Mouse (Mus musculus) adrenal gland, adult 18-20 months (tissue): ENCODE results near the gene Nadk2. TPM values are rescaled to one million over a fixed set of nuclear protein-coding genes. Genes with fewer than 3 reads are reported as not detected.
A peak's percentile ranks its signal among the peaks of the same experiment; 100 is the strongest.

ENCODE experiments used
- DNase-seq, 2 experiments: peaks; one replicate each; pipeline ENCODE4 v3.0.0; 2021 to 2022; ENCODE audit warnings: low spot score in 2 of 2
- total RNA-seq, 2 experiments: library from RNA; stranded (reverse); gene quantifications; 1 replicate in 1 of 2; 2 replicates in 1 of 2; pipeline ENCODE4 v1.2.3; 2021

Gene Nadk2
- total RNA-seq, 2 experiments from 2014 or later = 47.1 to 75.0 TPM

DNA sequence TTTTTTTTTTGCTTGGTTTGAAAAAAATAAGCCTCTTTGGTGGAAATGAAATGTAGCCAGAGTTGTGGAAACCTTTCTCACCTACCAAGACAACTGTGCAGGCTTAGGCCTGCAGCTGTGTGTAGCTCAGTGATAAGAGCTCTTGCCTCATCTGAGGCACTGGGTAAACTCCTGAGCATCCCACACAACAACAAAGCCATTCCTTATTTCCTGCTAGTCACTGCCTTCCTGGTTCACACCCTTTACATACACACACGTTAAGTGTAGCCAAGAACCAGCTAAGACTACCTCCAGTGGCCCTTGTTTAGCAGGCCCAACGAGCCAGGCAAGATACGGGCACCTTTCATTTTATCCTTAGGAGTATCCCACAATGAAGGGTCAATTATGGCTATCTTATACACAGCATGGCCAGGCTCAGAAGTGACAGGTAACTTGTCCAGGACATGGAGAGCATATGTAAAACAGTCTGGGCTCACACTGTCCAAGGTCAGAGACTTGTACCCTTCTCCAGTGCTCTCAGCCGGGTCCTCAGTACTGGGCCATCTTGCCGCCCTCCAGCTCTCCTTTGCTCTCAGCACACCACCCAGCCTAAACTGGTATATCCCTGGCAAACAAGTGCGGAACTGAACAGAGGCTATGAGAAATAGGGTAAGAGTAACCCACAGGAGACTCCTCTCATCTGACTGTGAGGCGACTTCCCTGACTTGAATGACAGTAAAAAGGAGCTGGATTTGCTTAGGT, 56.2 kb downstream of the Nadk2 start:
- DNase-seq = no peak

DNA sequence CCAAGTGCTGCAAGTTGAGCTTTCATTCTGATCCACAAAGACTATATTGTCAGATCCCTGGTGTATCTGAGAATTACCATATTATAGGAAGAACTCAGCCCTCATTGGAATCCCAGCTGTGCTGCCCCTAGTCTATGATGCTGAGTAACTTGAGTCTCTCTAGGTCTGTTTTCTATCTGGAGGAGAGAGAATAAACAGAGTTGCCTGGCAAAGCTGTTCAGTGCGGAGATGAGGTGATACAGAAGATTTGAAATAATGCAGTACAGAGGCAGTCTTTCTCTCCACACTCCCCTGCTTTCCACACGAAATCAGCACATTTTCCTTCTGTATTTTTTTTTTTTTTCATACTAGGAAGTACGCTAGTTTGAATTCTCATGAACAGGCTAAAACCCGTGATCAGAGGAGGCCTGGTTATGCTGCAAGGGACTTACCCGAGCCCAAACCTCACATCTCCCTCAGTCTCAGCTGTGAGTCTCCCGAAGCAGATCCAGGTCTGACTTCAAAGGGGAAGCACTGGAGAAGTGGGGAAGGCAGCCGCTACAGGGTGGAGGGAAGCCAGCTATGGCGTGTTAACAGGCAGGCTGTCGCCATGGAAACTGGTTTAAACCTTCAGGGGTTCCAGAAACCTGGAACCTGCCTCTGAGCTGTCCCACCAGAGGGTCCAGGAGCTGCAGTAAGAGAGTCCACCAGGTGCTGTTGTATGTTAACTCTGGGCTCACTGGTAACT, 59.9 kb downstream of the Nadk2 start:
- no peak for DNase-seq

DNA sequence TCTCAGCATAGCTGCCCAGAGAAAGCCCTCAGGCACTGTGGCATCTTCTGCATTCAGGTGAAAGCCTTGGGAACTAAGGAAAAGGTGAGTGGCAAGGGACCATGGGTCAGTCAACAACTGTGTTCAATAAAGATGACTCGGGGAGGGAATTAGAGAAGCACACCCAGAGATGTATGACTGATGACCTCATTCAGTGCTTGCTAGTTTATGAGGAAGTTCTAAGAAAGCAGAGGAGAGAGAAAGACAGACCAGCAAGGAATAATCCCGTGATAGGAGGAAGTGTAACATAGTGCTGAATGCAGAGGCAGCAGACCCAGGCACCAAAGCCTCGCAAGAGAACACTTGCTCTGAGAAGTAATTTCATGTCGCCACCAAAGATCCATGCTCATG, 60.4 kb downstream of the Nadk2 start:
- DNase-seq = no peak

DNA sequence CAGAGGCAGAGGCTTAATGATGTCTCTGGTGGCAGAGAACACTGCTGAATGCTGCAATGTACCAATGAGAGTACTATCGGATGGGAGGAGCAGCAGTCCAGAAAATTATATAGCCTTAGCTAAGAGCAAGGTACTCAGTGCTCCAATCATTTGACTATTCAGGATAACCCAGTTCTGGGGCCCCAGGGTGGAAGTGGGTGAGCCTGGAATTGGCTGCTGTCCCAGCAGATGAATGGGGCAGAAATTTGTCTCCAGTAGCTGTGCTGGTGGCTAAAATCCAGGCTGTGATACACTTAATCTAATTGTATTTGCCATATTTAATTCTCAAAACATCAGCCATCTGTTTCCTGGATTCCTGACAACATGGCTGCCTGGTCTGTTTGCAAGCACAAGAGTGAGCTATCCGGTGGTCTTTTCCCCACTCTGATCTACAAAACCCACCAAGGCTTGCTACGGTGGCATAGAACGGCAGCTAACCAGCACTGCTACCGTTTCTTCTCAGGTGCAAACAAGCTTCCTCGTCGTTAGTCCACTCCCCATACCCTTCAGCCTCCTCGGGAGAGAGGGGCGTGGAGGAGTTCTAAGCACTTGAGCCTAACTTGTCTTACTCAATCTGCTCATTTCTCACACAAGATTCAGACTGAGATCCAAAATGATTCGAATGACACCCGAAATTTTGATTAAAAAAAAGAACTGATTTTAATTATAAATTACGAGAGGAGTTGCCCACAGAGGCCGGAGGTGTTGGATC, 61.8 kb downstream of the Nadk2 start:
- no peak for DNase-seq

DNA sequence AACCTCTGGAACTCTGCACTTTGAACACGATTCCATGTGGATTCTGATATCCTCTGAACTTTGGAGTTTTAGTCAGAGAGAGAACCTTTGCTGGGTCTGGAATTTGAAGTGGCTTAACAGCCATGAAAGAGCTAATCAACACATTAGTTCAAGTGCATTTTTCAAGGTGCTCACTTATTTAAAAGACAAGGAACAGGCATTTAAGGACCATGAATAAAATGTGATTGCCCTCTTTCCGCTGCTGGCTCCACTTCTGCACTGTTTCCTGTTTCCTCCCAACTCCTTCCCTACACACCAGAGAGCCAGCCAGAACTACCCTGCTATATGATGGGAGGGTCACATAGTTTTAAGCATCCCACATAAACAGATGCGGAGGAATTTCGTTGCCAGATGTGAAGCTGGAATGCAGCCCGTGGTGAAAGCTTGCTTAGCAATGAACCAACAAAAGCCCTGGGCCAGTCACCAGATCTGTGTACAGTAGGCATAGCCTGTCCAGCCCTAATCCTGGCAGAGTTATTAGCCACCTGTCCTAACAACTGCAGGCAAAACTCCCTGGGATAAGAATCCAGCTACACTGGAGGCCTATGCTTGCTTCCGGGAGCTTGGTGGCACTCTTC, 63.9 kb downstream of the Nadk2 start:
- DNase-seq = no peak

DNA sequence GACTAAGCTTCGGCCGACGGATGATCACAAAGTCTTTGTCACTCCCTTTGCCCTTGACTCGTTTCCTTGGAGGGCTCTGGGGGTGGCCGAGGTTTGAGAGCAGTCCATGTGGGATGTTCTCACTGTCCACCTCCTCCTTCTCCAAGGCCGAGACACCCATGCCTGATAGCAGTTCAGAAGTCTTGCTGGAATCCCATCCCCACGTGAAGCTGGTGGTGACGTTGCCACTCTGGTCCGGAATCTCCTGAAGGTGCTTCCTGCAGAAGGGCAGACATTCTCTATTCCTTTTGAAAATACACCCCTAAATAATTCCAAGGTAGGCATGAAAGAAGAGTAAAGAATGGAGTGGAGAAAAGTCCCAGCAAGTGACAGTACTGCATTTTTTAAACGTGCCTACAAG, 68.4 kb downstream of the Nadk2 start:
- no peak for DNase-seq

DNA sequence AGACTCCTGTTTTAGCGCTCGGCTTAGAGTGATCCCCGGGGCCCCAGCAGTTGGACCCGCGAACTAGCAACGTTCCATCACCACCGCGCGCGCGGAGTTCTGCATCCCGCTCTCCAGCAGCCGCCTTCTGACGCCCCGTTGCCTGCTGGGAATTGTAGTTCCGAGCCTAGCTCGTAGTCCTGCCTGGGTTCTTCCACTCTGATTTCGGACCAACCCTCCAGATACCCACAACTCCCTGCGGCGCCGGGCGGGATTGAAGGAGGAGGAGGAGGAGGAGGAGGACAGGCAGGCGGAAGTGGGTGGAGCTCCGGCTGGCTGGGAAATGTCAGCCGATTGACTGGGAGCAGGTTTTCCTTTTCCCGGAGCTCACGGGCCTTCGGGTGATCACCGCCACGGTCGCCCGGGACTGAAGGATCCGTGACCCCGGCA, 69.2 kb downstream of the Nadk2 start, which contains the start of gene Lmbrd2:
TSS of gene Lmbrd2 (plus strand) at position 299 of the 429 bp plus-strand sequence.
- peak; percentile 92 to 93 for DNase-seq

DNA sequence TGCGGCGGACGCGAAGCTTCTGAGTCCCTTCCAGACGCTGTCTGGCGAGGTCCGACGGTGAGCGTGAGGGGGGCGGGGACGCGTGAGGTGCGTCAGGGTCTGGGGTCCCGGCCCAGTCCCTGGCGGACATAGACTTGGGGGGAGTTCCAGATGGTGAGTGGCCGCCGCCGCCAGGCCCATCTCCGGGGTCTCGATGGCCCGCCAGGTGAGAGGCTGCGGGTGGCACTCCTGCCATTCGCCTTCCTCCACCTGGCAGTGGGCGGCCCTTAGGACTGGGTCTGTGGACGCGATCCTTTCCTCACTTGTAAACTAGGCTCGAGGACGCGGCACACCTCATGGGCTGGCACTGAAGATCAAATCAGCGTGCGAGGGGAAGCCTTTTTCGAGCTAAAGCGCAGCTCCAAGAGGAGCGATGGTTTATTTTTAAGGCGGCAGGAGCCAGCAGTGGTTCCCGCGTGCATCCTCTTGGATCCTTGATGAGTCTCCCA, 69.7 kb downstream of the Nadk2 start:
- DNase-seq = no peak

DNA sequence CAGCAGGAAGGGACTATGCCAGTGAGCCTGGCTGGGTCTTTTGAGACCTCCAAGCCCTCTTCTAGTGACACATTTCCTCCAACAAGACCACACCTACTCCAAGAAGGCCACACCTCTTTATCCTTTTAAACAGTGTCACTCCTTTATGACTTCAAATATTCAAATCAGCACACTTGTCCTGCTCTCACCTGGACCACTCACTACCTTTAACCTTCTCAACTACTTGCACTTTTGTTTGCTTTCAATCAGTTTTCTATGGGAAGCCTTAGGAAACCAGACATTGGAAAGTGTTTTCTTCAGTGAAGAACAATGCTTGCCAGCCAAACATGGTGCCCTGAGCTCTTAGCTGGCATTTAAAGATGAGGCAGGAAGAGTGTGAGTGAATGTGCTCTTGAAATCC, 84.3 kb downstream of the Nadk2 start, which contains the start of gene Skp2:
TSS of gene Skp2 (minus strand) at position 101 of the 400 bp plus-strand sequence.
- DNase-seq = no peak

Other genes starting within 250 kb of the Nadk2 start
- not detected for gene Ranbp3l, start 103.3 kb upstream of the Nadk2 start, total RNA-seq
- 10 to 100 TPM; 27.2 to 29.1 TPM for gene Lmbrd2, start 69.3 kb downstream of the Nadk2 start, total RNA-seq
- 1 to 10 TPM; 2.8 to 2.9 TPM for gene Skp2, start 84.2 kb downstream of the Nadk2 start, total RNA-seq
- not detected for gene Ugt3a1, start 205.6 kb downstream of the Nadk2 start, total RNA-seq